Mouse (Mus musculus): ENCODE data around the gene Ubtd1.
A peak's percentile ranks its signal among the peaks of the same experiment; 100 is the strongest.

Ubtd1 gene

GRCm38 (mm10) chr19:41981595-41981927, at the start of gene Ubtd1:
Ubtd1 (plus strand) TSS chr19:41981763.
- no peak for DNase-seq (ENCODE audit: low read depth, low spot score)

DNA sequence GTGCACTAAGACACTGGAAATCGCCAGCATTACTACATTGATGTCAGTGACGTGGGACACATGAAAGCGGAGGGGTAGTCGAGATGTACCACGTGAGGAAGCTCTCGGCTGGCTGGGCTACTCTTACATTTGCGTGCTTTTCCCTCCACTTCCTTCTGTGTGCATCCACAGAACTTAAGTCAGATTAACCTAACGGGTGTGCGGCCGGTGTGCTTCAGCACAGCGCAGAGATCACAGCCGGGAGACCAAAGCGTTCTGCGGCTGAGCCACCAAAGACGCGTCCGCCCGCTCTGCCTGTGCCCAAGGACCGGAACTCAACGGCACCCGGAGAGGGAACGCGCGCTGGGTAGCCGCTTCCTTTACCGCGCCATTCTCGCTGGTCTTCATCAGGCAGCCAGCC, 48.9 kb upstream of the Ubtd1 start:
- DNase-seq (ENCODE audit: low read depth, low spot score): peak; percentile 53

DNA sequence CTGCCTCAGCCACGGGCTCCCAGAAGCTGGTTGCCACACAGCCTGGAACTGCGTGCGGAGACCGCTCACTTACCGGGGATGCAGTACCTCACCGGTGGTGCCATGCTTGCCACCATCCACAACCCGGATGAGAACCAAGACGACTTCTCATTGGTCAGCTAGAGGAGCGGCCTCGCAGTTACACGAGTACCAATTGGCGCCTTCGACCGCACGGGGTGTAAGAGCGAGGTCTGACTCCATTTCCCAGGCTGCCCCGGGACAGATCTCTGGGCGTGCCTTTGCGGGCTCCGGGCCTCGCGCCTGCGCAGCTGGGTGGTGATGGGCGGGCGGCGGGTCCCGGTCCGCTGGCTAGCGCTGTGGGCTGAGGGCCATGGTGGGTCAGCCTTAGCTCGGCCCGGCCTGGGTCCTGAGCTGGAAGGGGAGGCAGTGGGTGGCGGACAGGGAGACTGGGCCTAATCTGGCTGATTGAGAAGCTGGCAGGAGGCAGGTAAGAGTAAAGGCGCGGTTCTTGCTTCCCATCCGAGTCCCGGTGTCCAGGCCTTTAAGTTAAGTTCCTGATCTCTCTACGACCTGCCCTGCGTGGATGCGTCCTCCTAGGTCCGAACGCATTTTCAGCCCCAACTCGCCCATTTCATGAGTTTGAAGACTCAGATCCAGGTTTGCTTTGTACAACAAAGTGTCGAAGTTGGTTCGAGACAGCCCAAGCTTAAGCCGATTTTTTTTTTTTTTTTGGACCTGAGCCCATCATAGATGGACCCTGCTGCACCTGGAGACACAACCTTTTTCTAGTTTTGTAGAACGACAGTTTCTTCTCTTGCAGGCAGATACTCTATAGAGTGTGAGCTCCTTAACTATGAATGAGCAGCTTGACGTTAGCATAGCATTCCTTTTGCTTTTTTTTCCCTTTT, 48.1 kb upstream of the Ubtd1 start, which contains the start of the genes Exosc1 and Zdhhc16:
TSS of gene Exosc1 (minus strand) at position 245 of the 908 bp plus-strand sequence.
TSS of gene Zdhhc16 (plus strand) at position 302 of the 908 bp plus-strand sequence.
- peak; percentile 99 for DNase-seq (ENCODE audit: low read depth, low spot score)

DNA sequence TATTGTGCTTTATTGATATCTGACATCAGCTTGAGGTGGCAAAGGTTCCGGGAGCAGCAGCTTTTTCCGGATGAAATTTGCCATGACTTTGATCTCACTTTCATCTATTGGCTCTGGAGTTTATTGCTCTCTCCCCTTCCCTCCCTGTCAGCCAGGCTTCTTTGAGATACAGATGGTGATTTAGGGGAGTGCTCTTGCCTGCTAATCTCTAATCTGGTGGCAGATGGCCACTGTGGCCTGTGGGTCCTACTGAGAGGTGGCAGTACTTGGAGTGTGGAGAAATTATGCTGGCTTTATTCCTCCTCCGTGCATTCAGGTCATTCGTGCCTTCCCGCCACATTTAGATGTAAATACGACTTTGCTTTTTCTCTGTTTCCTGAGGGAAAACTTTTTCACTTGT, 47.4 kb upstream of the Ubtd1 start:
- peak; percentile 15 for DNase-seq (ENCODE audit: low read depth, low spot score)

DNA sequence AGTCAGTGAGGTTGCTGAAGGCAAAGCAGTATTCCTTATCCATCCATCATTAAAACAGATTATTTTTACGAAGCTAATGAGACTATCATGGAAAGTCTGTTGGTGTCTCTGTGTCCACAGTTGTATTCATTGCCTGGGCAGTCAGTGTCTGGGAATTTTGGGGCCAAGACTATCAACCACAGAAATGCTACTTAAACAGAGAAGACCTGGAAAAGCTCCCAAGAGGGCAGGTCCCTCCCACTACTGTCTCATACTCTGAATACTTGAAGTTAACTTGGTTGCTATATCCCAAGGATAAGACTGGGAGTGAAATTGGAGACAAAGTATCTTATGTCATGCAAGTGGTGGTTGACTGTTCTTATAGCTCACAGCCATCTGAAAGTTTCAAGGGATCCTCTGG, 45.6 kb upstream of the Ubtd1 start:
- DNase-seq (ENCODE audit: low read depth, low spot score): no peak

- DNase-seq (ENCODE audit: low read depth, low spot score): no peak
Observed at GRCm38 (mm10) chr19:41938539-41938938, 43.0 kb upstream of the Ubtd1 start.

DNA sequence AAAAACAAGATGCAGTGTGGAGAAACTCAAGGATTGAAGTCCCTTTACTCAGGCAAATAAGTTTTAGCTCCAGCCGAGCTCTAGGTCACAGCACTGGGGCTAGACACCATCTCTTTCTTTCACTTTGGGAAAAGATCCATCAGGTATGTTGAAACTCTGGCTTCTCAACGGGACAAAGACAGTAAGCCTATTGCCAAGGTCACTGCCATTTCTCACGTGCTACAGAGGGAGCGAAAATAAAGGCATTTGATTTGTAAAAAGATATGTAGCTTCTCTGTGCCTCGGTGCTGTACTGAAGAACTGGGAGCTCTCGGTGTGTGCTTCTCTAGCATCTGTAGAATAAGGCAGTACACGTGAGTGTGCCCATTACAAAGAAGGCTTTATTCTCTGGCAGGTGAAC, 37.7 kb upstream of the Ubtd1 start:
- no peak for DNase-seq (ENCODE audit: low read depth, low spot score)

DNA sequence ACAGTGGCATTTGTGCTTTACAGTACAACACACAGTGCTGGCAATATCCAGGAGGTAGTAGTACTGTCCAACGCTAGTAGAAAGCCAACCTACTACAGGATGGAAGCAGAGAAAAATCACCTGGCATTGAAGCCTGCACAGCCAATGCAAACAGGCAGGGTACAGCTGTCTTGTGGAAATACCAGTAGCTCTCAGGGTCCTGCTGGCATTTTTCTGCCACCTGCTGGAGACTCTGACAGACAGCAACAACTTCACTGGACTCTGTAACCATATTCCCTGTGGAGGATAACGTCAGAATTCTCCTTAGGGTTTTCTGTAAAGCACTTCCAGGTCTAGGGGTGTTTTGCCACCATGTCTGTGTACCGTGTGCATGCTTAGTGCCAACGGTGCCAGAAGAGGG, 29.3 kb upstream of the Ubtd1 start:
- DNase-seq (ENCODE audit: low read depth, low spot score): peak; percentile 51

DNA sequence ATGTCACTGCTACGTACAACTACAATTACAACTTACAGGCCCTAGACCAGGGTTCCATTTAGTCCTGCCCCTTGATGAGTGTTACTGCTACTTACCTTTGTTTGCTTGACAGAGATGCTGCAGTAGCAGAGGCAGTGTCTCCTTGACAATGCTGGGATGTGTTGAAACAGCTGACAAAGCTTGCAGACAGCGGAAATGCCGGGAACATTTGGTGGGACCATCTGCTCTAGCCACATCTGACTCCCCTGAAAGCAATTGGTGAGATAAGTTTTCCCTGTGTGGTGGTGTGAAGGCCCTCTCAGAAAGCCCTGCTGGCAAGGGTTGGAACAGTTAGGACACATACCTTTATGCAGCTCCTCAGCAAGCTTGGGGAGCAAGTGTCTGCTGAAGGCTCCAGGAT, 28.0 kb upstream of the Ubtd1 start:
- peak; percentile 64 for DNase-seq (ENCODE audit: low read depth, low spot score)

DNA sequence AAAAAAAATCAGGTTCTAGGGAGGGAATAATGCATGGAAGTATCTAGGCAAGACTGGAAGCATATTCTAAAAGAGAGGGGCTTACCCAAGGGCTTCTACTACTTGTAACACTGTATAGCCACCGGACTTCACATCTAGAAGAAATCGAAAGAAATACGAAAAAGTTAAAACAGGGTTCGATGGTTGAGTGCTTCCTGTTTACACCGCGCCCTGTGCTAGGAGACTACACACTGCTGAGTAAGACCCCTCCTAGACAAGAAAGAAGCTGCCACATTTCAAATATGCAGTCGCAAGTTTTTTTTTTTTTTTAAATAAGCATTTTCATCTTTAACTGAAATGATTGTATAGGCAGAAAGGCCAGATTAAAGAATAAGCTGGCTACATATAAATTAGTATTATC, 11.9 kb upstream of the Ubtd1 start:
- DNase-seq (ENCODE audit: low read depth, low spot score): no peak

GRCm38 (mm10) chr19:41973891-41974794, 7.4 kb upstream of the Ubtd1 start:
- DNase-seq (ENCODE audit: low read depth, low spot score): peak; percentile 79

- no peak for DNase-seq (ENCODE audit: low read depth, low spot score)
Observed at GRCm38 (mm10) chr19:41980422-41980818, 1.1 kb upstream of the Ubtd1 start.

DNA sequence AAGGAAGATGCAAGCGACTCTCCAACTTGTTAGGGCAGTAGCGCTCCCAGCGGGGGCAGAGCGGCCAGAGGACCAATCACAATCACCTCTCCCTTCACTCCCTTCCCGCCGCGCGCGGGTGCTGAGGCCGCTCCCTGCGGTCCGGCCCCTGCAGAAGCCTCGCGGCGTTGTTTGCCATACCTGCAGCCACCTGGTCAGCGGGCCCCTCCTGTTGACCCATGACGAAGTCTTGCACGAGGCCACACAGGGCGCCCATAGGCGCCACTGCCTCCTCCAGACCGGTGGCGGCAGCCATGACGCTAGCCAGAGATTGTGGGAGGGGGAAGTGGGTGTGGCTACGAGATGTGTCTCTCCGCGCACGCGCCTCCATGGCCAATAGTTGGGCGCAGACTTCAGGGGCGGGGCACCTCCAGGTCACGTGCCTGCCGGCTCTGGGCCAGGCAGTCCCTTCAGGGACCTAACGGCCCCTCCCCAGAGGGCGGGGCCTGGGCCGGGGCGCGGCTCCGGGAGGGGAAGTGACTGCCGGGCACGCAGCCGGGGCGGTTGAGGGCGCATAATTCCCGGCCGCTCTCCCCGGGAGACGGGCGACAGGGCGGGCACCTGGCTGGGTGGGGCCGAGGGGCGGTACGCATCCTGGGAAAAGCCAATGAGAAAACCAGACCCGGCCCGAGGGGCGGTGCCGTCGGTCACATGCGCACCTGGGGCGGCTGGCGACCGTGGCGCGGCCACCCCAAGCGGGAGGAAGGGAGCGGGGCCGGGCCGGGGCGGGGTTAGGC, 556 bp upstream of the Ubtd1 start, which contains the start of gene Mms19:
TSS of gene Mms19 (minus strand) at position 339 of the 776 bp plus-strand sequence.
- peak; percentile 99 for DNase-seq (ENCODE audit: low read depth, low spot score)

- peak; percentile 60 for DNase-seq (ENCODE audit: low read depth, low spot score)
Observed at GRCm38 (mm10) chr19:41981931-41982790, 598 bp downstream of the Ubtd1 start.

DNA sequence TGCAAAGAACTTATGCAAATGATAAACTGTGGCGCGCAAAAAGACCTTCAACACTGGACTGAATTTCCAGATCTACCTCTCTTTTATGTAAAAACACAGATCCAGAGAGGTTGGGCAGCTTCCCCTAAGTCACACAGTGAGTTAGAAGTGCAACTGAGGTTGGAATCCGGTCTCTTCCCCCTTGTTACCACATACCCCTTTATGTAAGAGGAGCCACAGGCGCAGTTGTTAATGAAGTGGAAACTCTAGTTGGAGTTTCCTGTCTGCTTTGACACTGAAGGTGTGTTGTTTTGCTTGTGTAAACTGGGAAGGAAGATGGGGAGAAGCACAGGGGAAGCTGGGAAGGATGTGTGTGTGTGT, 1.2 kb downstream of the Ubtd1 start:
- DNase-seq (ENCODE audit: low read depth, low spot score): no peak

GRCm38 (mm10) chr19:41985994-41986393, 4.4 kb downstream of the Ubtd1 start:
- no peak for DNase-seq (ENCODE audit: low read depth, low spot score)

- DNase-seq (ENCODE audit: low read depth, low spot score): no peak
Observed at GRCm38 (mm10) chr19:41987206-41987605, 5.6 kb downstream of the Ubtd1 start.

- DNase-seq (ENCODE audit: low read depth, low spot score): no peak
Observed at GRCm38 (mm10) chr19:41989810-41990209, 8.2 kb downstream of the Ubtd1 start.

DNA sequence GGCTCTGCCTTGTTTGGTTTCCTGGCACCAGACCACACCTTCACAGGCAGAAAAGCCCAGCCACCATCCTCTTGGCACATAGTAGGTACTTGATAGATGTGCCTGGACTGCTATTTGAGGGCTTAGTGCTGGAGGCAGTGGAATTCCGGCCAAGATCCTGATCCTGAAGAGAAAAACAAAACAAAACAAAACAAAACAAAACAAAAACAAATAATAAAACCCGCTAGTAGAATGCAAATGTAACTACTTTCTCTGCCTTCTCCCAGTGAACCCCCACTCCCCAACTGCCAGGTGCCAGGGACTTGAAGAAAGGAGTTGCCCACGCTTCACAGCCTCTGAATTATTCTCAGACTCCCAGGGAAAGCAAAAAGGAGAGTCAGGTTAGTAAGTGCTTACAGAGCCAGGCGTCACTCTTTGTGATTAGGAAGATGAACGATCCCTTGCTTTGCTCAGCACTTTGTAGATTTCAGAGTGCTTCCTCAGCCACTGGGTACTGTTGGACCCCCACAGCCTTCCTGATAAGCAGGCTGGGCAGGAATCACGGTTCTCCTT, 10.4 kb downstream of the Ubtd1 start:
- DNase-seq (ENCODE audit: low read depth, low spot score): peak; percentile 66

DNA sequence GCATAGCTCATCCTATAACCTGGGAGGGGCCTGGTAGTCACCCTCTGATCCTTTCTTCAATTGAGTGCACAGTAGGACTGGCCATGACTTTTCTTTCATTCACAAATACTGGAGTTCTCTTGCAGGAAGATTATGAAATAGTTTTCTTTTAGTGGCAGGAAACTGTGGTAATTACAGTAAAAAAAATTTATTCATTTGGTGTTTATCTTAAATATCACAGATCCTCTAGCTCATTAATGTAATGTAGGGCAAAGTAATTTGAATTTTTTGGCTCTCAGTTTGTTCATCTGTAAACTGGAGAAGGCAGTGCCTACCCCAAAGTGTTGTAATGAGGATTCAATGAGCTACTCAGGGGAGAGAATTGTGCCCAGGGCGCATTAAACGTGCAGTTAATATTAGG, 11.4 kb downstream of the Ubtd1 start:
- DNase-seq (ENCODE audit: low read depth, low spot score): no peak
